Mouse (Mus musculus): Measurements from ENCODE around the gene Hyou1. TPM values are rescaled to one million over a fixed set of nuclear protein-coding genes. Genes with fewer than 3 reads are reported as not detected.
"Not testable (repeated sequence)": the region's sequence is repeated elsewhere in the genome, so short reads cannot be mapped to it uniquely, and the experiment has no call there.

The Hyou1 gene
- polyA plus RNA-seq, 1 experiment from 2014 or later, result 17.8 TPM

GRCm38 (mm10) chr9:44364480-44364879 lies 14.8 kb upstream of the Hyou1 start:
- Histone ChIP-seq H3K27ac (ENCODE audit: low read depth, low read length) (no peak overlapping the region), H3K4me1 (ENCODE audit: control insufficient read depth, insufficient read depth, low read length) (peaks cover 7% of the 10 kb centered on the region), H3K9me3 (replicated peaks; ENCODE audit: control insufficient read depth, low read length) (no peaks in the 10 kb centered on the region), H3K4me2 (ENCODE audit: low read length) (no peak overlapping the region), H3K9ac (ENCODE audit: low read length) (no peak overlapping the region), H3K36me3 (ENCODE audit: control insufficient read depth, insufficient read depth, low read length) (peaks cover 2% of the 10 kb centered on the region; the same call in 1 of the 2 replicates), H3K27me3 (replicated peaks; ENCODE audit: control insufficient read depth, insufficient read depth, low read length) (no peaks in the 10 kb centered on the region), H3K4me3 (ENCODE audit: low read depth, low read length) (no peak overlapping the region)
- no peak for ATAC-seq
- 60% methylated on average over 3 of the region's 3 CpGs for WGBS
- DNase-seq (ENCODE audit: low spot score), result no peak

- no peaks in the 10 kb centered on the region for H3K36me3 ChIP-seq (ENCODE audit: control insufficient read depth, insufficient read depth, low read length)
- ATAC-seq (no peak), DNase-seq (ENCODE audit: low spot score) (no peak)
- no peak overlapping the region for H3K4me3 ChIP-seq (ENCODE audit: low read depth, low read length)
- no peak overlapping the region for H3K9ac ChIP-seq (ENCODE audit: low read length)
- no peaks in the 10 kb centered on the region for H3K27me3 ChIP-seq (replicated peaks; ENCODE audit: control insufficient read depth, insufficient read depth, low read length)
- H3K9me3 ChIP-seq (replicated peaks; ENCODE audit: control insufficient read depth, low read length), result no peaks in the 10 kb centered on the region
- no peak overlapping the region for H3K4me2 ChIP-seq (ENCODE audit: low read length)
- H3K27ac ChIP-seq (ENCODE audit: low read depth, low read length), result no peak overlapping the region
- no peaks in the 10 kb centered on the region for H3K4me1 ChIP-seq (ENCODE audit: control insufficient read depth, insufficient read depth, low read length)
These were observed 5.9 kb upstream of the Hyou1 start for GRCm38 (mm10) chr9:44373386-44373785.

- peaks cover 8% of the 10 kb centered on the region for H3K4me1 ChIP-seq (ENCODE audit: control insufficient read depth, insufficient read depth, low read length)
- 91% methylated on average over 6 of the region's 6 CpGs for WGBS
- H3K9me3 ChIP-seq (replicated peaks; ENCODE audit: control insufficient read depth, low read length), result no peaks in the 10 kb centered on the region
- DNase-seq (ENCODE audit: low spot score), result no peak
- no peak overlapping the region for H3K9ac ChIP-seq (ENCODE audit: low read length)
- H3K4me2 ChIP-seq (ENCODE audit: low read length), result no peak overlapping the region
- H3K27ac ChIP-seq (ENCODE audit: low read depth, low read length), result no peak overlapping the region
- ATAC-seq, result no peak
- H3K27me3 ChIP-seq (replicated peaks; ENCODE audit: control insufficient read depth, insufficient read depth, low read length), result no peaks in the 10 kb centered on the region
- H3K36me3 ChIP-seq (ENCODE audit: control insufficient read depth, insufficient read depth, low read length), result peaks cover 4% of the 10 kb centered on the region
- H3K4me3 ChIP-seq (ENCODE audit: low read depth, low read length), result no peak overlapping the region
These were observed 3.1 kb upstream of the Hyou1 start for GRCm38 (mm10) chr9:44376141-44376540.

DNA sequence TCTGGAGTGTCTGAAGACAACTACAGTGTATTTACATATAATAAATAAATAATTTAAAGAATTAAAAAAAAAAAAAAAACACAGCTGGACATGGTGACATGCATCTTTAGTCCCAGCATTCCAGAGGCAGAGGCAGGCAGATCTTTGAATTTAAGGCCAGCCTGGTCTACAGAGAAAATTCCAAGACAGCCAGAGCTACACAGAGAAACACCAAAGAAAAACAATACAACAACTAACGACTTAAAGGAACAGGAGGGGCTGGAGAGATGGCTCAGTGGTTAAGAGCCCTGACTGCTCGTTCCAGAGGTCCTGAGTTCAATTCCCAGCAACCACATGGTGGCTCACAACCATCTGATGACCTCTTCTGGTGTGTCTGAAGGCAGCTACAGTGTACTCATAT lies 2.0 kb upstream of the Hyou1 start:
- not testable (repeated sequence) for H3K4me3 ChIP-seq (ENCODE audit: low read depth, low read length); ATAC-seq; H3K9me3 ChIP-seq (replicated peaks; ENCODE audit: control insufficient read depth, low read length); H3K27me3 ChIP-seq (replicated peaks; ENCODE audit: control insufficient read depth, insufficient read depth, low read length); DNase-seq (ENCODE audit: low spot score); H3K27ac ChIP-seq (ENCODE audit: low read depth, low read length); H3K4me2 ChIP-seq (ENCODE audit: low read length); H3K9ac ChIP-seq (ENCODE audit: low read length); H3K4me1 ChIP-seq (ENCODE audit: control insufficient read depth, insufficient read depth, low read length)
- H3K36me3 ChIP-seq (ENCODE audit: control insufficient read depth, insufficient read depth, low read length), result peaks cover 16% of the 10 kb centered on the region
- 79% methylated on average over 2 of the region's 2 CpGs for WGBS

- Histone ChIP-seq H3K9ac (ENCODE audit: low read length) (peak overlapping the region; percentile 80), H3K9me3 (replicated peaks; ENCODE audit: control insufficient read depth, low read length) (no peaks in the 10 kb centered on the region), H3K4me1 (ENCODE audit: control insufficient read depth, insufficient read depth, low read length) (peaks cover 8% of the 10 kb centered on the region), H3K4me3 (ENCODE audit: low read depth, low read length) (peak overlapping the region; percentile 86), H3K27ac (ENCODE audit: low read depth, low read length) (no peak overlapping the region), H3K4me2 (ENCODE audit: low read length) (peak overlapping the region; percentile 69), H3K36me3 (ENCODE audit: control insufficient read depth, insufficient read depth, low read length) (peaks cover 25% of the 10 kb centered on the region), H3K27me3 (replicated peaks; ENCODE audit: control insufficient read depth, insufficient read depth, low read length) (no peaks in the 10 kb centered on the region)
- DNase-seq (ENCODE audit: low spot score), result no peak
- 91% methylated on average over 5 of the region's 5 CpGs for WGBS
- no peak for ATAC-seq
These were observed 1.0 kb upstream of the Hyou1 start for GRCm38 (mm10) chr9:44378153-44378730.

- Histone ChIP-seq H3K27me3 (replicated peaks; ENCODE audit: control insufficient read depth, insufficient read depth, low read length) (no peaks in the 10 kb centered on the region), H3K4me1 (ENCODE audit: control insufficient read depth, insufficient read depth, low read length) (peaks cover 8% of the 10 kb centered on the region), H3K9me3 (replicated peaks; ENCODE audit: control insufficient read depth, low read length) (no peaks in the 10 kb centered on the region), H3K4me2 (ENCODE audit: low read length) (peak overlapping the region; percentile 96), H3K9ac (ENCODE audit: low read length) (peak overlapping the region; percentile 90), H3K4me3 (ENCODE audit: low read depth, low read length) (peak overlapping the region; percentile 86), H3K27ac (ENCODE audit: low read depth, low read length) (peak overlapping the region; percentile 78), H3K36me3 (ENCODE audit: control insufficient read depth, insufficient read depth, low read length) (peaks cover 41% of the 10 kb centered on the region)
- WGBS, result 7% methylated on average over 15 of the region's 15 CpGs
- DNase-seq (ENCODE audit: low spot score), result no peak
- ATAC-seq, result peak; percentile 30
These were observed 572 bp downstream of the Hyou1 start for GRCm38 (mm10) chr9:44379862-44380261.

DNA sequence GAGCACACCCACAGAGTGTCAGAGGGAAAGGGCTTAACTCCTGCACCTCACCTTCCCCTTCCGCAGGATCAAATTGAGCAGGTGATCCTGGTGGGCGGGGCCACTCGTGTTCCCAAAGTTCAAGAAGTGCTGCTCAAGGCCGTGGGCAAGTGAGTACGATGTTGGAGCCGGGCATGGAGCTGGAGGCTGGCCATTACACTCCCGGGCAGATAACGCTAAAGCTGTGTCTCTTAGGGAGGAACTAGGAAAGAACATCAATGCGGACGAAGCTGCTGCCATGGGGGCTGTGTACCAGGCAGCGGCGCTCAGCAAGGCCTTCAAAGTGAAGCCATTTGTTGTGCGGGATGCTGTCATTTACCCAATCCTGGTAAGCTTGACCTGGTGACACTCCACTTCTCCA lies 5.3 kb downstream of the Hyou1 start:
- 94% methylated on average over 13 of the region's 13 CpGs for WGBS

GRCm38 (mm10) chr9:44387221-44387620 lies 7.9 kb downstream of the Hyou1 start:
- Histone ChIP-seq H3K4me1 (ENCODE audit: control insufficient read depth, insufficient read depth, low read length) (no peaks in the 10 kb centered on the region), H3K27me3 (replicated peaks; ENCODE audit: control insufficient read depth, insufficient read depth, low read length) (no peaks in the 10 kb centered on the region), H3K4me3 (ENCODE audit: low read depth, low read length) (no peak overlapping the region), H3K9ac (ENCODE audit: low read length) (no peak overlapping the region), H3K36me3 (ENCODE audit: control insufficient read depth, insufficient read depth, low read length) (peaks cover 97% of the 10 kb centered on the region), H3K27ac (ENCODE audit: low read depth, low read length) (no peak overlapping the region), H3K9me3 (replicated peaks; ENCODE audit: control insufficient read depth, low read length) (no peaks in the 10 kb centered on the region), H3K4me2 (ENCODE audit: low read length) (no peak overlapping the region)
- no peak for DNase-seq (ENCODE audit: low spot score)
- 85% methylated on average over 3 of the region's 3 CpGs for WGBS
- no peak for ATAC-seq

More for the DNA sequence above, 5.3 kb downstream of the Hyou1 start:
- H3K4me3 ChIP-seq (ENCODE audit: low read depth, low read length), result no peak overlapping the region
- H3K36me3 ChIP-seq (ENCODE audit: control insufficient read depth, insufficient read depth, low read length), result peaks cover 88% of the 10 kb centered on the region
- H3K4me2 ChIP-seq (ENCODE audit: low read length), result no peak overlapping the region
- H3K27ac ChIP-seq (ENCODE audit: low read depth, low read length), result no peak overlapping the region
- no peaks in the 10 kb centered on the region for H3K9me3 ChIP-seq (replicated peaks; ENCODE audit: control insufficient read depth, low read length)
- H3K9ac ChIP-seq (ENCODE audit: low read length), result no peak overlapping the region
- H3K4me1 ChIP-seq (ENCODE audit: control insufficient read depth, insufficient read depth, low read length), result peaks cover 8% of the 10 kb centered on the region
- H3K27me3 ChIP-seq (replicated peaks; ENCODE audit: control insufficient read depth, insufficient read depth, low read length), result no peaks in the 10 kb centered on the region
- DNase-seq (ENCODE audit: low spot score) (no peak), ATAC-seq (no peak)

DNA sequence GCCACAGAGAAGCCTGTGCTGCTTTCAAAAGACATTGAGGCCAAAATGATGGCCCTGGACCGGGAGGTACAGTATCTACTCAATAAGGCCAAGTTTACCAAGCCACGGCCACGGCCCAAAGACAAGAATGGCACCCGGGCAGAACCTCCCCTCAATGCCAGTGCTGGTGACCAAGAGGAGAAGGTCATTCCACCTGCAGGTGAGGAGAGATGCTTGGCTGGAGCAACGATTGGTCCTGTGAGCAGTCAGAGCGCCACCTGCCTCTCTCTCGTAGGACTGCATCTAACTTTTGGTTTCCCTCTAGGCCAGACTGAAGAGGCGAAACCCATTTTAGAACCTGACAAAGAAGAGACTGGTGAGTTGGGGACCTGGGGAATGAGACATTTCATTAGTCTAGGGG lies 10.0 kb downstream of the Hyou1 start:
- H3K36me3 ChIP-seq (ENCODE audit: control insufficient read depth, insufficient read depth, low read length), result peaks cover 83% of the 10 kb centered on the region
- 61% methylated on average over 8 of the region's 8 CpGs for WGBS
- no peak for ATAC-seq

More for the DNA sequence above, 10.0 kb downstream of the Hyou1 start:
- peak; percentile 59 for DNase-seq (ENCODE audit: low spot score)
- no peak overlapping the region for H3K27ac ChIP-seq (ENCODE audit: low read depth, low read length)
- H3K9me3 ChIP-seq (replicated peaks; ENCODE audit: control insufficient read depth, low read length), result no peaks in the 10 kb centered on the region
- no peaks in the 10 kb centered on the region for H3K27me3 ChIP-seq (replicated peaks; ENCODE audit: control insufficient read depth, insufficient read depth, low read length)
- no peak overlapping the region for H3K4me3 ChIP-seq (ENCODE audit: low read depth, low read length)
- no peak overlapping the region for H3K9ac ChIP-seq (ENCODE audit: low read length)
- no peak overlapping the region for H3K4me2 ChIP-seq (ENCODE audit: low read length)
- H3K4me1 ChIP-seq (ENCODE audit: control insufficient read depth, insufficient read depth, low read length), result no peaks in the 10 kb centered on the region

Measured in forebrain, embryonic 14.5 days (tissue).